Mouse (Mus musculus) bone marrow macrophage, adult 2 months (primary cell): ENCODE results near the gene Pip5kl1.

Experiments
- CTCF ChIP-seq: IDR thresholded peaks from 2 replicates; pipeline ENCODE4 v1.5.1; 2012; ENCODE audit warnings: low read depth, mild to moderate bottlenecking, low read length, moderate library complexity
- POLR2A ChIP-seq: IDR thresholded peaks from 2 replicates; pipeline ENCODE4 v1.6.1; 2012; ENCODE audit warnings: mild to moderate bottlenecking, low read depth, low read length, borderline replicate concordance

DNA sequence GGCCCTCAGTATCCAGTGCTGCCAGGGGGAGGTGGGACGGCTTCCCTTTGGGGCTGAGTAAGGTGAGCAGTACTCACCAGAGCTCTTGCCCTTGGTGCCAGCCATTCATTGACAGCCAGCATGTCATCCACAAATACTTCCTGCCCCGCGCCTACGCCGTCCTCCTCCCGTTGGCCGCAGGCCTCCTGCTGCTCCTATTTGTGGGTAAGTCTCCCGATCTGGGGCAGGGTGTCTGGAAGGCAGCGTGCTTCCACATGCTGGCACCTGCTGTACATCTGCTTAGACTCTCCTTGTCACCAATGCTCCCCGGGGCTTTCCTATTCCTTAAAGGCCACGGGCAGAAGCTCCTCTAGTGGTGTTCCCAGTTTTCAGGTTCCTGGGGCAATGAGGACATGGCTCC is 2.4 kb upstream of the Pip5kl1 start:
- TF ChIP-seq CTCF (no peak), POLR2A (no peak)
